Mouse (Mus musculus): Measurements from ENCODE around the gene Dnase2b. TPM values are rescaled to one million over a fixed set of nuclear protein-coding genes. Genes with fewer than 3 reads are reported as not detected.

Gene Dnase2b
- not detected for total RNA-seq (2021)
- long read RNA-seq, experiment 1 = 0 reads
- long read RNA-seq, experiment 2 = 0 reads

DNA sequence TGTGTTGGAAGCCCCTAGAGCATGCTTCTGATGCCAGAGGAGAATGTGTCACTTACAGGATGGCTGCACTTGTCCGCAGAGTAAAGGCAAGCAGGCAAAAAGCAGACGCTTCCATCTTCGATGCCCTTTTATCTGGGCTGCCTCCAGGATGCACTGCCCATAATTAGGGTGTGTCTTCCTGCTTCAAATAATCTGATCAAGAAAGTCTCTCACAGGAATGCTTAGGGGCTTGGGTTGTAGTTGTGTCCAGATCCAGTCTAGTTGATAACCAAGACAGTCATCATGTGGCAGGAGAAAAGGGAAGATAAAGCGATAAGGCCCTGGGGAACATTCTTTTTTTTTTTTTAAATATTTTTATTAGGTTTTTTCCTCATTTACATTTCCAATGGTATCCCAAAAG, at the start of gene Dnase2b:
TSS of gene Dnase2b (minus strand) at position 101 of the 400 bp plus-strand sequence.
- no peak for DNase-seq (ENCODE audit: low spot score in 2 of 2)

GRCm38 (mm10) chr3:146661907-146662306, 46.5 kb upstream of the Dnase2b start:
- no peak for DNase-seq (ENCODE audit: low spot score in 2 of 2)

DNA sequence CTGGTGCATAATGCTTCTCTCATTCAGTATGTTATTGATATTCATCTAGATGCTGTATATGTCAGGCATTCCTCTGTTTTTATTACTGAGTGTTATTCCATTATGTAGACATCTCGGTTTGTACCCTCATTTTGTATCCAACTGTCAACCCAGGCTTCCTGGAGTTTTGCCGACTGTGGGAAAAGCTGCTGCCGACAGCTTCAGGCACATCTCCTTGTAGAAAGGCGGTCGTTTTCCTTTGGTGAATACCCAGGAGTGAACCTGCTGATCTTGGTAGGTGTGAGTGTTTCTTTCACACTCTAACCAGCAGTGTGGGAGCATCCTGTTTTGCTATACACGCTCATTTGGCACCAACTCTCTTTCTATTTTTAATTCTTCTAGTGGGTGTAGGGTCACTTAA, 45.6 kb upstream of the Dnase2b start:
- DNase-seq (ENCODE audit: low spot score in 2 of 2) = no peak

DNA sequence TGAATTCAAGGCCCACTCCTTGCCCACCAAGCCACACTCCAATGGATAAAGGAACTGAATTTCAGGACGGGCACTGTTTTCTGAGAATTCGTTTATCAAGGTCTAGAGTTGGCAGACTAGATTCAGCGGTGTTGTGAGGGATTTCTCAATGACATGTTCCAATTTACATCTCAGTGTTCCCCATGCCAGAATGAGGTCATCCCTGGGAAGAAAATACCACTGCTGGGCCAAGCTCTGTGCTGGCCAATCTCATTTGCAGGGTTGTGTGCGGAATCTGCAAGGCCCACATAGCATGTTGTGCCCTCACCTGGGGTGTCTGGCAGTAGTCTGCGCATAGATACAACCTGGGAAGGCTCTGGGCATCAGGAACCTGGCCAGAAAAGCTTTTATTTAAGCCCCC, 43.9 kb upstream of the Dnase2b start:
- DNase-seq (ENCODE audit: low spot score in 2 of 2) = no peak

DNA sequence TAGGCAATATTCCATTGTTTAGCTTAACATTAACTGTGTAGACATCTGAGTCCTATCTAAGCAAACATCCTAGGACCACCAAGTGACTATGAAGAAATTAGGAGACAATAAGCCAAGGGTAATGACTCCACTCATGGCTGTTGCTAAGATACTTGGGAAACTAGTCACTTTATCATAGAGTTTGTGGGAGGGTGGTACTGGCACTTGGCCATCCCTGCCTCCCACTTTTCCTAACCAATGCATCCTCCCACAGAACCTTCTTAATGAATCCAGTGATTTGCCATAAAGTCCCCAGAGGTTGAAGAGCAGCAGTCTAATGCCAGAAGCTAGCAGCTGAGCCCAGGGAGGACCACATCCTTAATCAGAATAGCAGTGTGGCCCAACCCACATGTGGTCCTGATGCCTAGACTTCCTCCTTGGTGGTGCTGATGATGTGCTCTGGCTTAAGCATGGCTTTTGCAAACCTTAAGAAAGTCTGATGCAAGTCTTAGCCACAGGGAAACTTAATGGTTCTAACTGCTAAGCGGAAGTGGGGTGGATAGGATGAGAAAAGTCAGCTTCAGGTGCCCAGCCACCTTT, 42.8 kb upstream of the Dnase2b start:
- DNase-seq (ENCODE audit: low spot score in 2 of 2) = no peak

GRCm38 (mm10) chr3:146657433-146657832, 42.0 kb upstream of the Dnase2b start:
- DNase-seq (ENCODE audit: low spot score in 2 of 2) = no peak

DNA sequence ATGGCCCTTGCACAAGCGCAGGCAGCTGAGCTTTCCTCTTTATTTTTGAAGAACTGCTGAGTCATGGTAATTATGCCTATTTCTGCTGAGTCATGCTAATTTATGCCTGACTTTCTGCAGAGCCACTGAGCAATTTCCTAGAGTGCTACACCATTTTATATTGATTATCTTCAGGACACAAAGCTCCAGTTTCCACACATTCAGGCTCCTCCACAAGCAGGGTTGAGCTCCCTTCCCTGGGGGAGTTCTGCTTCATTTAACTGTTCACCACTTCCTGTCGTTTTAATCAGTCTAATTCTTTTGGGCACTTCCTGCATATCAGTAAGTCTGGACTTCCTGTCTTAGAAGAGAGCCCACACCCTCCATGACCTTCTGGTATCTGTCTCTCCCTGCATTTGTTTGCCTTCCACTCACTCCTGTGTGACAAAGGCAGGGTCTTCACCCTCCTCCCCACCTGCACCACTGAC, 39.7 kb upstream of the Dnase2b start:
- no peak for DNase-seq (ENCODE audit: low spot score in 2 of 2)

- DNase-seq (ENCODE audit: low spot score in 2 of 2) = no peak
Measured at GRCm38 (mm10) chr3:146653692-146654091, 38.3 kb upstream of the Dnase2b start.

DNA sequence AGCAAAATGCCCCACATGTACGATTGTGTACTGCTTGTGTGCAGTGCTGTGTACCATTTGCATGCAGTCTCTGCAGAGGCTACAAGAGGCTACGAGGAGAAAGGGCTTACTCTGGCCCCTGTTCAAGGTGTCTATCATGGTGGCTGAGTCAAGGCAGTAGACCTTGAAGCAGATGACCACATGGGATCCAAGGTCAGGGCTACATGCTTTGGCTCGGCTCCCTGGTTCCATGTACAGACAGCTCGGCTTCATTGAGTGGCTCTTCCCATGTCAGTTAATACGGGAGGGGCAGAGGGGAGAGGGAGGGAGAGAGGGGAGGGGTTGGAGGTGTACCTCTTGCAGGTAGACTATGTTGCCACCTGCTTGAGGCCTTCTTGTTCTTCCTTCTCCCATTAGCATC, 37.0 kb upstream of the Dnase2b start:
- DNase-seq (ENCODE audit: low spot score in 2 of 2) = no peak

DNA sequence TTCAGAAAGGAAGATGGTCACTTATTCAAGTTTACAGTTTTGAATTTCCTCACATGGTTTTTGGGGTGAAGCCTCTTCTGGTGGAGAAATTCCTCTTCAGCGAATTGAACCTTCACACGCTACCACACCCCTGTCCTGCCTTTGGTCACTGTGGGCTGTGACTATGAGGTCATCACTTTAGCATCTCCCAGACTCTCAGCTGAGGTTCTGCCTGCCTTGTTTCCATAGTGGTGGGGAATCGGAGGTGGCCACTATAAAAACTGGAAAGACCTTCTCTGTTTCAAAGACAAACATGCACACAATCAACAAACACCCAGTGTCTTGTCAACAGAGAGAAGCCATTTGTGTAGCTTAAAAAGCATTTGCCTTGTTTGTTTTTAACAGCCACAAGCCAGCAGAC, 35.8 kb upstream of the Dnase2b start, which contains the start of gene 4930503B20Rik:
TSS of gene 4930503B20Rik (minus strand) at position 101 of the 400 bp plus-strand sequence.
- no peak for DNase-seq (ENCODE audit: low spot score in 2 of 2)

- DNase-seq (ENCODE audit: low spot score in 2 of 2) = no peak
Measured at GRCm38 (mm10) chr3:146650716-146651115, 35.3 kb upstream of the Dnase2b start.

DNA sequence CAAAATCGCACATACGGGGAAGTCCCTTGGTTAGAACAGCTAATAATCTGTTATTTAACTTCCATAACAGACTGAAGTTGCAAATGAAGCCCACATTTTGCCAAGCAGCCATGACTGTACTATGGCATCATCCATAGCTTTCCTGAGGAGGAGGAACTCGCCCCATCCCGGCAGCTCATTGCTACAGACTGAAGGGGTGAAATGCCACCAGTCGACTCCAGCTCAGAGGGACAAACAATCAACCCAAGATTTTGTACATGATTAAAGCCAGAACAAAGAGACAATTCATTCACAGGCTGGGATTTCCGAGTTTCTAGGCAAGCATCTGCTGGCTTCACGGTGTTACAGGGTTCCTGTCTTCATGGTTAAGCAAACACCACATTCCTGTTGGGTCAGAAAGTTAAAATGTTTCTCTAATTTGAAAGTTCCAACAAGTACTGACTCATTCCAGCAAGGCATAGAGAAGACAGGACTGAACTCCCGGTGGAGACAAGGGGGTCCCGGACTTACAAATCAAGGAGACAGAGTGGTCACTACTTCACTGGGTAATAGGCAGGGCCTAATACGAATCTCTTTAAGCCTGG, 34.0 kb upstream of the Dnase2b start:
- no peak for DNase-seq (ENCODE audit: low spot score in 2 of 2)

- DNase-seq (ENCODE audit: low spot score in 2 of 2) = no peak
Measured at GRCm38 (mm10) chr3:146641818-146642427, 26.5 kb upstream of the Dnase2b start.

DNA sequence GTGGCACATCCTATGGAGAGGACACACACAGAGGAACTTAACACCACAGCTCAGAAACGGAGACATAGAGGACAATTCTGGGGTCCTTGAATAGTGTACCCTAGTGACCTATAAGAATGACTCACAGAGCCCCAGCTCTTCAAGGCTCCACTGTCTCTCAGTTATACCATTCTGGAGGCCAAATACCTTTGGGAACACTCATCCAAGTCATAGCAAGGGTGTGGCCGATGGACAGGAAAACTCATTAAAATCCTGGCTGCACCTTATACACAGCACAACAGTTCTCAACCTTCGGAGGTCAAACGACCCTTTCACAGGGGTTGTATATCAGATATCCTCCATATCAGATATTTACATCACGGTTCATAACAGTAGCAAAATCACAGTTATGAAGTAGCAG, 17.1 kb upstream of the Dnase2b start:
- DNase-seq (ENCODE audit: low spot score in 2 of 2) = no peak

DNA sequence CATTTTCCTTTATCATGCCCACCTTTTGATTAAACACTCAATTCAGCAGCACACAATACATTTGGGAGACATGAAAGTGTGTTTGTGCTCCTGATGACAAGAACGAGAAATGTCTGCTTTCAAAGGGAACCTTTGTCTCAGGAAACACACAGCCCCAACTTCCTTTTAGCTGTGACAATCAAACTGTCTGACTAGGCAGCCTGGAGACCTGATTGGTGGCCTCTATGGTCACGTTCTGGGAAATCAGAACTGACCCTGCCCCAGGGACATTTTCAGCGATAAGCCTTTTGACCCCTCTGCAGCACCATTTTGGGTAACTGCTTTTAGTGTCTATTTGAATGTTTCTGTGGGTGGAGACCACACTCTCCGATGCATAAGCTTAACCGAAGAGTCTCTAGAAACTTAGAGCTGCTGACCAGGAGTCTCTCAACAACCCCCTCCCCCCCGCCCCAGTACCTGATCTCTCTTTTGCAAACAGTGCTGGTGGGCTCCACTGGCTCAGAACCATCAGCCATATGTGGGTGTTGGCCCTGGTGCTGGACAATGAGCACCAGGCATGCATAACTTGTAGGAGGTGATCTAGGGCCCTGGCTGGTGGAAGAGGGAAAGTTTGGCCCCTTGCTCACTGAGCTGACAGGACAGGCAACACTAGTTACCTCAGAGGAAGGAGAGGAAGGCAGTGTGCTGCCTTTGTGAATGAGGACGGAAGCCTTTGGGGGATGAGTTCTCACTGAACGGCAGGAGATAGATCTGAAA, 13.0 kb upstream of the Dnase2b start:
- DNase-seq (ENCODE audit: low spot score in 2 of 2) = no peak

DNA sequence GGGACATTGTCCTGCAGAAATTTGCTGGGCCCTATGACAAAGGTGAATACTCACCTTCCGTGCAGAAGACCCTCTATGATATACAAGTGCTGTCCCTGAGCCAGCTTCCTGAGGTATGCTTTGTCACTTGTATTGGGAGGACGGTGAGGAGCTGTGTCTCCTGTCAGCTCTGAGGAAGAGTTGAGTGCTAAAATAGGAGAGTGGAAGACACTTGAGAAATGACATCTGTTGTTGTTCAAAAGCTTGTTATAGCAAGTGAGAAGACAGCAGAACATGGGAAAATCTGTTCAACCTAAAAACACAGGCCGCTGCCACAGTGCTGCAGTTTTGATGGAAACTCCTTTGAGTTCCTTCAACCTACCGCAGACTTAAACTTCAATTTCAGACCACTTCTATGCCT, 10.4 kb upstream of the Dnase2b start:
- peak; percentile 15 to 19 for DNase-seq (ENCODE audit: low spot score in 2 of 2)

- DNase-seq (ENCODE audit: low spot score in 2 of 2) = peak; percentile 50 to 57
Measured at GRCm38 (mm10) chr3:146621966-146622365, 6.6 kb upstream of the Dnase2b start.

DNA sequence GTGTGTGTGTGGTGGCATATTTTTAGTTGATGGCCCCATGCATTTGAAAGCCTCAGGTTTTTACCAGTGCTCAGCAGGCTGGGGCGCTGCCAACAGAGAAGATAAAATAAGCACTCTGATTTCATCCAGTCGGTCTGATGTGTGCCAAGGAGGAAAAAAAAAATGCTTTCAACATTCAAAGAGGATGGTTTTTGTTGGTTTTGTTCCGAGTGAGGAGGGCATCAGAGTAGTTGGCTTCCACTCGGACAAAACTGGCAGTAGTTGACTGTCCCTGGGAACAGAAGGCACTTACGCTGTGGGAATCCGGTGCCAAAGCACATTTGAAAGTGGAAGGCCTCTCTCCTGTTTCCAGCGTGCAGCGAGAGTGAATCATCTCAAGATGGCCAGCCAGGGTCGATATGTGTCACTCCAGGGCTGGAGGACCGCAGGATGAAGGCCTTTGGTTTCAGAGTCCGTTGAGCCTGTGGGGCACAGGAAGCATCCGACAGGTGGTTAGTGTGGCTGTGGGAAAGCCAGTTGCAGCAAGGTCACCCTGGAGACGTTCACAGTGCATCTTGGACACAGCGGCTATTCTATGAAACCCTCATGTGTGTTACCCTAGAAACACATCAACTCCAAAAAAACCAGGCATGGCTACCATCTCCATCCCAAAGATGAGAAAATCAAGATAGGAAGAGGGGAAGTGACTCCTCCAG, 5.3 kb upstream of the Dnase2b start:
- DNase-seq (ENCODE audit: low spot score in 2 of 2) = peak; percentile 79 to 85

- peak; percentile 34 to 60 for DNase-seq (ENCODE audit: low spot score in 2 of 2)
Measured at GRCm38 (mm10) chr3:146620101-146620500, 4.7 kb upstream of the Dnase2b start.

- DNase-seq (ENCODE audit: low spot score in 2 of 2) = no peak
Measured at GRCm38 (mm10) chr3:146618357-146618756, 3.0 kb upstream of the Dnase2b start.

DNA sequence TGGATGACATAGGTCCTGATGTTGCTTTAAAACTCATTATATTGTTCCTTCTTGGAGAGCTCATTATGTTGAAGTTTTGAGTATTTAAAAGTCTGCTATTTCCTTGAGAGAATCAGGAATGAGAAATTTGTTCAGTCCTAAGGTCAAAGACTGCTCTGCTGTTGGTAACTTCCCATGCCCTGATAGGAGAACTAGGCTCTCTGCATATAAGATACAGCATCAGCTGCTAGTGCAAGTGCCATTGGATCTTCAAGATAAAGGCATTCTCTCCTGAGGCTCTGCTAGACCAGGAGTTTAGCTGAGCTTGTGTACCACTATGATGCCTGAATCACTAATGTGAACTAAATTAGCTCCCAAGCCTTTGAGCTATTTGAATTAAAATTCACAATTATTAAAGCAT, 2.5 kb upstream of the Dnase2b start:
- no peak for DNase-seq (ENCODE audit: low spot score in 2 of 2)
